Mouse (Mus musculus) CH12.LX (cell line): ENCODE data around the gene Kcnk3. TPM values are rescaled to one million over a fixed set of nuclear protein-coding genes. Genes with fewer than 3 reads are reported as not detected.

Source experiments
- DNase-seq: peaks from one replicate; pipeline ENCODE4 v3.0.0-alpha.2; 2013; ENCODE audit errors: extremely low read depth
- H3K27ac ChIP-seq: 2 replicates; pipeline ENCODE4 v1.5.1; 2012; ENCODE audit warnings: low read depth, mild to moderate bottlenecking, control low read depth, moderate library complexity; ENCODE audit not compliant: insufficient read depth
- H3K27me3 ChIP-seq: replicated peaks from 2 replicates; pipeline ENCODE3; 2012; ENCODE audit warnings: inconsistent platforms
- H3K36me3 ChIP-seq, 2 experiments: replicated peaks in 1 of 2; 2 replicates each; pipeline versions ENCODE3 to v1.6.1; 2012; ENCODE audit warnings: inconsistent platforms in 1 of 2, low read length in 1 of 2, mild to moderate bottlenecking in 1 of 2, mixed read lengths in 1 of 2, moderate library complexity in 1 of 2; ENCODE audit not compliant: control insufficient read depth in 1 of 2, insufficient read depth in 1 of 2
- H3K4me1 ChIP-seq, 2 experiments: 2 replicates each; pipeline ENCODE4 v1.6.1; 2012; ENCODE audit warnings: inconsistent platforms in 1 of 2, moderate library complexity in 1 of 2; ENCODE audit not compliant: insufficient read depth in 2 of 2, control insufficient read depth in 1 of 2
- H3K4me2 ChIP-seq: 2 replicates; pipeline ENCODE4 v1.6.1; 2012; ENCODE audit warnings: low read depth, mild to moderate bottlenecking, control low read depth; ENCODE audit not compliant: poor library complexity, insufficient read depth, severe bottlenecking
- H3K4me3 ChIP-seq, 3 experiments: fragments of 150-350 bp in 1 of 3; sonication (generic) in 1 of 3; replicated peaks in 1 of 3; 2 replicates each; pipeline versions ENCODE3 to v1.5.1; 2011 to 2012; ENCODE audit warnings: low read depth in 2 of 3, low read length in 2 of 3, mild to moderate bottlenecking in 2 of 3, moderate library complexity in 2 of 3, control low read depth in 1 of 3, improper control_type of control experiment in 1 of 3, inconsistent platforms in 1 of 3, mixed read lengths in 1 of 3; ENCODE audit not compliant: poor library complexity in 1 of 3
- H3K79me2 ChIP-seq: replicated peaks from 2 replicates; pipeline ENCODE4 v1.6.1; 2012; ENCODE audit warnings: mild to moderate bottlenecking, moderate library complexity; ENCODE audit not compliant: control insufficient read depth, poor library complexity, insufficient read depth, severe bottlenecking; ENCODE audit errors: extremely low read depth
- H3K9ac ChIP-seq: 2 replicates; pipeline ENCODE4 v1.6.1; 2012; ENCODE audit warnings: low read depth, mild to moderate bottlenecking, control low read depth, moderate library complexity; ENCODE audit not compliant: insufficient read depth
- H3K9me3 ChIP-seq: replicated peaks from 2 replicates; pipeline ENCODE3; 2012; ENCODE audit warnings: low read length, inconsistent platforms, mixed read lengths
- CTCF ChIP-seq, 2 experiments: IDR thresholded peaks in 1 of 2; conservative IDR thresholded peaks in 1 of 2; 2 replicates each; pipeline ENCODE4 v1.5.1; 2011 to 2012; ENCODE audit warnings: low read depth in 2 of 2, low read length in 2 of 2, improper control_type of control experiment in 1 of 2, inconsistent platforms in 1 of 2, mild to moderate bottlenecking in 1 of 2, moderate library complexity in 1 of 2
- ELF1 ChIP-seq: IDR thresholded peaks from 2 replicates; pipeline ENCODE4 v1.6.1; 2014; ENCODE audit warnings: low read depth, mild to moderate bottlenecking, inconsistent platforms, low read length, improper control_type of control experiment
- EP300 ChIP-seq: IDR thresholded peaks from 2 replicates; pipeline ENCODE4 v1.6.1; 2011; ENCODE audit warnings: low read length, improper control_type of control experiment
- ETS1 ChIP-seq: conservative IDR thresholded peaks from 2 replicates; pipeline ENCODE4 v1.6.1; 2012; ENCODE audit warnings: low read depth, mild to moderate bottlenecking, inconsistent platforms, low read length, improper control_type of control experiment, moderate library complexity
- HCFC1 ChIP-seq: IDR thresholded peaks from 2 replicates; pipeline ENCODE4 v1.6.1; 2012; ENCODE audit warnings: low read depth, mild to moderate bottlenecking, inconsistent platforms, low read length, improper control_type of control experiment
- JUN ChIP-seq: IDR thresholded peaks from 2 replicates; pipeline ENCODE4 v1.6.1; 2011; ENCODE audit warnings: low read depth, mild to moderate bottlenecking, low read length, improper control_type of control experiment, moderate library complexity; ENCODE audit not compliant: insufficient read depth
- JUND ChIP-seq: conservative IDR thresholded peaks from 2 replicates; pipeline ENCODE4 v1.6.1; 2011; ENCODE audit warnings: low read depth, low read length, improper control_type of control experiment
- KAT2A ChIP-seq: IDR thresholded peaks from 2 replicates; pipeline ENCODE4 v1.6.1; 2012; ENCODE audit warnings: low read length, improper control_type of control experiment, inconsistent platforms; ENCODE audit not compliant: insufficient replicate concordance
- MAX ChIP-seq: IDR thresholded peaks from 2 replicates; pipeline ENCODE4 v1.6.1; 2011; ENCODE audit warnings: low read length, improper control_type of control experiment
- MEF2A ChIP-seq: IDR thresholded peaks from 2 replicates; pipeline ENCODE4 v1.6.1; 2014; ENCODE audit warnings: low read depth, mild to moderate bottlenecking, inconsistent platforms, low read length, improper control_type of control experiment, borderline replicate concordance
- MXI1 ChIP-seq: IDR thresholded peaks from 2 replicates; pipeline ENCODE4 v1.6.1; 2011; ENCODE audit warnings: mild to moderate bottlenecking, low read depth, low read length, improper control_type of control experiment
- MYC ChIP-seq: IDR thresholded peaks from 2 replicates; pipeline ENCODE4 v1.6.1; 2011; ENCODE audit warnings: low read depth, mild to moderate bottlenecking, improper control_type of control experiment, low read length
- NELFE ChIP-seq: IDR thresholded peaks from 2 replicates; pipeline ENCODE4 v1.6.1; 2011; ENCODE audit warnings: low read depth, low read length, improper control_type of control experiment
- PAX5 ChIP-seq: IDR thresholded peaks from 2 replicates; pipeline ENCODE4 v1.6.1; 2012; ENCODE audit warnings: low read length, inconsistent platforms, mixed read lengths
- RAD21 ChIP-seq: IDR thresholded peaks from 2 replicates; pipeline ENCODE4 v1.6.1; 2011; ENCODE audit warnings: low read depth, mild to moderate bottlenecking, low read length, improper control_type of control experiment, moderate library complexity
- RCOR1 ChIP-seq: conservative IDR thresholded peaks from 2 replicates; pipeline ENCODE4 v1.6.1; 2012; ENCODE audit warnings: low read depth, mild to moderate bottlenecking, inconsistent platforms, low read length, improper control_type of control experiment
- SMC3 ChIP-seq: IDR thresholded peaks from 2 replicates; pipeline ENCODE4 v1.6.1; 2011; ENCODE audit warnings: low read depth, low read length, improper control_type of control experiment
- TBP ChIP-seq: conservative IDR thresholded peaks from 2 replicates; pipeline ENCODE4 v1.6.1; 2011; ENCODE audit warnings: low read depth, low read length, improper control_type of control experiment
- USF2 ChIP-seq: conservative IDR thresholded peaks from 2 replicates; pipeline ENCODE4 v1.6.1; 2011; ENCODE audit warnings: low read depth, low read length, improper control_type of control experiment
- ZKSCAN1 ChIP-seq: IDR thresholded peaks from 2 replicates; pipeline ENCODE4 v1.6.1; 2012; ENCODE audit warnings: low read depth, inconsistent platforms, low read length, improper control_type of control experiment, borderline replicate concordance
- dilution Hi-C: fragments of 300-500 bp; cut with MboI; formaldehyde crosslinking; loops from 2 replicates; pipeline ENCODE4 v1.14.3; 2020; ENCODE audit warnings: low sequenced_read_pairs; ENCODE audit not compliant: extremely low pct_unique_long_range_greater_than_20kb, extremely low pct_ligation_motif_present
- in situ Hi-C: fragments of 300-500 bp; cut with MboI; formaldehyde crosslinking; loops from 3 replicates; pipeline ENCODE4 v1.14.3; 2019; ENCODE audit warnings: low sequenced_read_pairs, low pct_ligation_motif_present, low pct_unique_long_range_greater_than_20kb, mixed read lengths
- polyA plus RNA-seq: library from polyadenylated mRNA; unstranded; fragments of >175 nt; gene quantifications from 2 replicates; pipeline ENCODE4 v1.2.1, GENCODE M21; 2012; ENCODE audit warnings: low read depth; ENCODE audit not compliant: insufficient read length
- total RNA-seq, 2 experiments: library from RNA; depleted of rRNA; stranded (reverse); fragments of 300-350 nt in 1 of 2; fragments of >200 nt in 1 of 2; gene quantifications; 2 replicates each; pipeline ENCODE4 v1.2.3; 2012 to 2014

Kcnk3 gene
- total and polyA plus RNA-seq, 3 experiments, result not detected

GRCm38 (mm10) chr5:30667686-30668085 is 79.7 kb downstream of the Kcnk3 start:
- H3K4me2 ChIP-seq, result peak overlapping the region; percentile 68
- H3K9ac ChIP-seq, result peak overlapping the region; percentile 66
- in situ Hi-C loops, result no loop called here
- DNase-seq, result no peak
- H3K4me3 ChIP-seq, result peak overlapping the region; percentile 69 to 89 (median 79)
- peaks cover 32% of the 10 kb centered on the region for H3K79me2 ChIP-seq
- TF ChIP-seq PAX5 (no peak), USF2 (no peak), MYC (no peak), ELF1 (no peak), SMC3 (no peak), RAD21 (no peak), MXI1 (no peak), CTCF (conservative IDR thresholded peaks at IDR 0.05 in 1 of 2, IDR thresholded peaks at IDR 0.05 in 1 of 2; ENCODE audit: low read depth in 2 of 2, low read length in 2 of 2) (no peak), ETS1 (no peak), KAT2A (no peak), MEF2A (no peak), EP300 (no peak)
- H3K4me1 ChIP-seq, result peaks cover 7 to 27% of the 10 kb centered on the region in 2 experiments
- dilution Hi-C loops, result no loop called here
- no peak overlapping the region for H3K27ac ChIP-seq
- peaks cover 27 to 42% of the 10 kb centered on the region in 2 experiments for H3K36me3 ChIP-seq
- no peaks in the 10 kb centered on the region for H3K27me3 ChIP-seq
- no peaks in the 10 kb centered on the region for H3K9me3 ChIP-seq

DNA sequence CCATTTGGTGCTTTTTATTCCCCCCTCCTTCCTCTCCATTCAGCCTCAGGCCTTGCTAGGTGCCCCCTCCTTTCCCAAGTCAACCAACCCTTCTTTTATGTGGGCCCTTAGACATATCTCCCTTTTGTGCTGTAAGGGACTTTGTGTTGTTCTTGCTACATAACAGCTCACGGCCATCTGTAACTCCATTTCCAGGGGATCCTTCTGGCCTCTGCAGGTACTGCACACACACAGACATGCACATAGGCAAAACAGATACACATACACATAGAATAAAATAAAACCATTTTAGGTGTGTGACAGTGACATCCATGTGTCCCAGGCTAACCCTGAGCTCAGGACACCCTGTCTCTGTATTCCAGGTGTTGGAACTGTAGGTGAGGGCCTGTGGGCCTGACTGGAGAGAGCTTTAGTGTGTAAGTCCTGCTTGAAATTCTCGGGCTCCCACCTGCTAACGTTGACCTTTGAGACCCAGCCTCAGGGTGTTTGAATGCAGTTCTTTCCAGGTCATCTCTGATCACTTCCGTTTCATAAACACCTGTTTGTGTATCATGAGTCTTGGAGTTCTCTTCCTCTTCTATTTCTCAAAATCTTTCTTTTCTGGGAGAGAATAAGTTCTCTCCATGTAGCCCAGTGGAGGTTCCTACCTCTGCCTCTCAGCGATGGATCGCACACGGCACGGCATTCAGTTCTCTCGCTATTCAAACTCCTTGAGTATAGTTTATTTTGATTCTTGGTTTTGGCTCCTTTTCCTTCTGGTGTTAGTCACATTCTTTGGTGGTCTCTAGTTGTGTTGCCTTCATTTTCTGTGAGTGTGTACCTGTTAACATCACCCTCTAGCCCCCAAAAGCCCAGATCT is 80.9 kb downstream of the Kcnk3 start:
- H3K9ac ChIP-seq, result no peak overlapping the region
- no peaks in the 10 kb centered on the region for H3K9me3 ChIP-seq
- H3K79me2 ChIP-seq, result peaks cover 32% of the 10 kb centered on the region
- no peak overlapping the region; the same call in 1 of the 2 replicates for H3K4me2 ChIP-seq
- dilution Hi-C loops (no loop called here), in situ Hi-C loops (no loop called here)
- peaks cover 38 to 54% of the 10 kb centered on the region in 2 experiments for H3K36me3 ChIP-seq
- peak overlapping the region in 1 of 3 experiments; percentile 89 for H3K4me3 ChIP-seq
- no peaks in the 10 kb centered on the region for H3K27me3 ChIP-seq
- no peak for TF ChIP-seq JUND
- no peak for TF ChIP-seq RCOR1
- no peak for TF ChIP-seq HCFC1
- no peak for TF ChIP-seq ELF1
- TF ChIP-seq TBP, result no peak
- TF ChIP-seq CTCF (conservative IDR thresholded peaks at IDR 0.05 in 1 of 2, IDR thresholded peaks at IDR 0.05 in 1 of 2; ENCODE audit: low read depth in 2 of 2, low read length in 2 of 2), result no peak
- TF ChIP-seq SMC3, result no peak
- TF ChIP-seq MYC, result no peak
- no peak for TF ChIP-seq MAX
- TF ChIP-seq ZKSCAN1, result no peak
- TF ChIP-seq NELFE, result no peak
- TF ChIP-seq JUN, result no peak
- TF ChIP-seq MEF2A, result no peak
- H3K27ac ChIP-seq, result no peak overlapping the region
- no peak for DNase-seq
- peaks cover 7 to 27% of the 10 kb centered on the region in 2 experiments for H3K4me1 ChIP-seq
